Mouse (Mus musculus) right cerebral cortex, postnatal 36 days (tissue): ENCODE measurements around the gene Amer3.
"Not testable (repeated sequence)": the region's sequence is repeated elsewhere in the genome, so short reads cannot be mapped to it uniquely, and the experiment has no call there.

Experiments used
- DNase-seq, 2 experiments: peaks; one replicate each; pipeline ENCODE4 v3.0.0; 2022; ENCODE audit warnings: low spot score in 2 of 2, mixed read lengths in 1 of 2

Gene Amer3

GRCm38 (mm10) chr1:34601323-34602047 is 22.0 kb downstream of the Amer3 start:
- no peak for DNase-seq

DNA sequence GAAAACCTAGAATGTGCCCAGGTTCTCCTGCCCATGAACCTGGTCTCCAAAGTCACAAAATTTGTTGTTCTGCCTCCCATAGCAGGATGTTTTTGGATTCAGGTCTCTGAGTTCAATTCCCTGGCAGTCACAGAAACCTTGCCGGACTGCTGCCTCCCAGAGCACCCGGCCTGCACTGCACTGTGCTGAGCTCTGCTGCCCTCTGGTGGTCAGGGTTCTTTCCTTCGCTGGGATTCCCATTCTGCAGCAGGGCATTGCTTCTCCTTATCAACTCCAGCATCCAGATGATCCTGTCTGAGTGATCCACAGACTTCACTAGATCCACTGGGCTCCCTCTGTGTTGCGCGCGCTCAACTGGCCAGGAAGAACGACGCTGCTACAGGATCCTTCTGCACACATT is 22.9 kb downstream of the Amer3 start:
- DNase-seq = peak; percentile 17 to 26

DNA sequence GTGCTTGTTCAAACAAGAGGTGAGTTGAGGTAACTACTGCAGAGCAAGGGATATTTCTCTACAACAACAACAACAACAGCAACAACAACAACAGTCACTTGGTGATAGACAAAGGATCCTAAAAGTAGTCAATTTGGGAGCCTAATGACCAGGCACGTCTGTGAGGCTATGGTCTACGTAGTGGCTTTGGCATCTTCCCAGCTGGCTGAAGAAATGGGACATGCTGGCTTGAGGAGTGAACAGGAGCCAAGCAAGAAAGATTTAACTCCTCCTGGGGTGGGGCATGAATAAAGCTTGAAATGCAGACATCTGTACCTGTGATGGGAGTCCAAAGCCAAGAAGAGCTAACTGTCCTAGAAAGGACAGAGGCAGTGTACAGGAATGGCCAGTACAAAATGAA is 34.3 kb downstream of the Amer3 start:
- no peak for DNase-seq

GRCm38 (mm10) chr1:34620116-34620515 is 40.7 kb downstream of the Amer3 start:
- DNase-seq = not testable (repeated sequence)

- not testable (repeated sequence) for DNase-seq
These were observed 41.3 kb downstream of the Amer3 start for GRCm38 (mm10) chr1:34620761-34621160.

DNA sequence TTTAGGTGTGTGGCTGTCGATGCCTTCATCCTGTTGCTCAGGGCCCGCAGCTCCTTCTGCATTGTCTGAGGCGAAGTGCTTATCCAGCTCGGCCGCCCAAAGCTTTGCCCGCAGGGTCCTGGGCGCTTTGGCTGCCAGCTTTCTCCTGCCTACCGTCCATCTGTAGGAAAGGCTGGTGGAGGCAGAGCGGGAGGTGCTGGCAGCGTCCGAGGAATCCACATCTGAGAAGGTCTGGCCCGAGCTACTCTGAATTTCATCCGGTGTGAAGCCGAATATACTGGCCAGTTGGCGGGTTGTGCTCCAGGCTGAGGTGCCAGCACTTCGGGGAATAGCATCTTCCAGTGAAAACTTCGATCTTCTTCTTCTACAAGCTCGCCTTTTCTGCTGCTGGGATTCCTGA is 56.3 kb downstream of the Amer3 start:
- DNase-seq = no peak
